Mouse (Mus musculus) hindbrain, embryonic 11.5 days (tissue): ENCODE data around the gene Ascl4. TPM values are rescaled to one million over a fixed set of nuclear protein-coding genes. Genes with fewer than 3 reads are reported as not detected.

Experiments
- ATAC-seq: fragments of 200-750 bp; cut with Nextera tagmentation; 2 replicates; pipeline ENCODE4 v1.8.0; 2017; ENCODE audit warnings: mild to moderate bottlenecking, moderate TSS enrichment, moderate library complexity; ENCODE audit not compliant: low FRiP score
- DNase-seq: peaks from one replicate; pipeline ENCODE4 v3.0.0-alpha.2; 2015; ENCODE audit warnings: low spot score
- H3K27ac ChIP-seq: fragments of 300-500 bp; sonication (generic); 2 replicates; pipeline ENCODE4 v1.5.1; 2014; ENCODE audit warnings: mild to moderate bottlenecking, low read depth, low read length
- H3K27me3 ChIP-seq: fragments of 300-500 bp; sonication (generic); 2 replicates; pipeline ENCODE4 v1.6.1; 2014; ENCODE audit warnings: mild to moderate bottlenecking, low read length, moderate library complexity, mixed read lengths; ENCODE audit not compliant: control insufficient read depth, insufficient read depth
- H3K36me3 ChIP-seq: fragments of 300-500 bp; sonication (generic); 2 replicates; pipeline ENCODE4 v1.6.1; 2014; ENCODE audit warnings: mild to moderate bottlenecking, low read length, moderate library complexity, mixed read lengths; ENCODE audit not compliant: control insufficient read depth, insufficient read depth
- H3K4me1 ChIP-seq: fragments of 300-500 bp; sonication (generic); replicated peaks from 2 replicates; pipeline ENCODE4 v1.6.1; 2014; ENCODE audit warnings: low read length, mixed read lengths; ENCODE audit not compliant: control insufficient read depth, insufficient read depth
- H3K4me2 ChIP-seq: fragments of 300-500 bp; sonication (generic); replicated peaks from 2 replicates; pipeline ENCODE4 v1.6.1; 2014; ENCODE audit warnings: mild to moderate bottlenecking, low read depth, low read length
- H3K4me3 ChIP-seq: fragments of 300-500 bp; sonication (generic); 2 replicates; pipeline ENCODE4 v1.5.1; 2014; ENCODE audit warnings: low read depth, low read length
- H3K9ac ChIP-seq: fragments of 300-500 bp; sonication (generic); 2 replicates; pipeline ENCODE4 v1.6.1; 2014; ENCODE audit warnings: low read depth, low read length
- H3K9me3 ChIP-seq: fragments of 300-500 bp; sonication (generic); 2 replicates; pipeline ENCODE4 v1.6.1; 2016; ENCODE audit warnings: low read length; ENCODE audit not compliant: control insufficient read depth
- WGBS: fragments of 180-500 bp; shearing (Covaris S2); extraction: QIAGEN DNeasy Blood & Tissue Kit; methylation state at CpG from one replicate; pipeline ENCODE4 v1.1.7; 2014; 5-methylcytosine and 5-hydroxymethylcytosine counted together
- polyA plus RNA-seq: library from polyadenylated mRNA; unstranded; fragments of >200 nt; fragmentation: Nextera tagmentation; extraction: Ambion mirVana; gene quantifications from 2 replicates; pipeline ENCODE4 v1.2.1, GENCODE M21; 2014

Ascl4 gene
- 0.31 and 0.51 TPM in 2 replicates for polyA plus RNA-seq

- WGBS = 2% methylated on average over 23 of the region's 23 CpGs
- Histone ChIP-seq H3K4me3 (peak within 1 kb of the TSS; percentile 44), H3K36me3 (no peaks in the 10 kb centered on the region), H3K9me3 (no peaks in the 10 kb centered on the region), H3K27ac (no peak within 1 kb of the TSS), H3K4me2 (peak within 1 kb of the TSS; percentile 86), H3K27me3 (0 out of 2 replicates have a peak, but pooled peaks cover 5% of the 10 kb centered on the region), H3K4me1 (no peaks in the 10 kb centered on the region; the same call in 1 of the 2 replicates), H3K9ac (peak within 1 kb of the TSS; percentile 49; the same call in 1 of the 2 replicates)
- ATAC-seq = 0 out of 2 replicates have a peak, but pooled peaks have one; percentile 17
- peak; percentile 61 for DNase-seq
These were observed at the start of gene Ascl4 for GRCm38 (mm10) chr10:85927676-85928445. Gene Ascl4, plus strand, starts transcription at chr10:85927681.

GRCm38 (mm10) chr10:85879886-85880486 lies 47.5 kb upstream of the Ascl4 start:
- no peak overlapping the region for H3K4me2 ChIP-seq
- no peak overlapping the region for H3K4me3 ChIP-seq
- no peak overlapping the region for H3K27ac ChIP-seq
- no peaks in the 10 kb centered on the region for H3K27me3 ChIP-seq
- H3K4me1 ChIP-seq = no peaks in the 10 kb centered on the region
- H3K36me3 ChIP-seq = peaks cover 3% of the 10 kb centered on the region; the same call in 1 of the 2 replicates
- ATAC-seq (no peak), DNase-seq (no peak)
- no peaks in the 10 kb centered on the region for H3K9me3 ChIP-seq
- 91% methylated on average over 8 of the region's 8 CpGs for WGBS
- H3K9ac ChIP-seq = no peak overlapping the region

- Histone ChIP-seq H3K27me3 (no peaks in the 10 kb centered on the region), H3K27ac (peak within 1 kb of the TSS; percentile 89), H3K36me3 (no peaks in the 10 kb centered on the region), H3K9ac (peak within 1 kb of the TSS; percentile 90), H3K9me3 (no peaks in the 10 kb centered on the region), H3K4me1 (peaks cover 4% of the 10 kb centered on the region; the same call in 1 of the 2 replicates), H3K4me2 (peak within 1 kb of the TSS; percentile 78), H3K4me3 (peak within 1 kb of the TSS; percentile 95)
- DNase-seq = peak; percentile 99
- peak; percentile 100 for ATAC-seq
- under 1% methylated on average over 76 of the region's 90 CpGs for WGBS
These were observed 10.8 kb upstream of the Ascl4 start, which contains the start of gene Prdm4 for GRCm38 (mm10) chr10:85916498-85917309. Gene Prdm4, minus strand, starts transcription at chr10:85917142.

DNA sequence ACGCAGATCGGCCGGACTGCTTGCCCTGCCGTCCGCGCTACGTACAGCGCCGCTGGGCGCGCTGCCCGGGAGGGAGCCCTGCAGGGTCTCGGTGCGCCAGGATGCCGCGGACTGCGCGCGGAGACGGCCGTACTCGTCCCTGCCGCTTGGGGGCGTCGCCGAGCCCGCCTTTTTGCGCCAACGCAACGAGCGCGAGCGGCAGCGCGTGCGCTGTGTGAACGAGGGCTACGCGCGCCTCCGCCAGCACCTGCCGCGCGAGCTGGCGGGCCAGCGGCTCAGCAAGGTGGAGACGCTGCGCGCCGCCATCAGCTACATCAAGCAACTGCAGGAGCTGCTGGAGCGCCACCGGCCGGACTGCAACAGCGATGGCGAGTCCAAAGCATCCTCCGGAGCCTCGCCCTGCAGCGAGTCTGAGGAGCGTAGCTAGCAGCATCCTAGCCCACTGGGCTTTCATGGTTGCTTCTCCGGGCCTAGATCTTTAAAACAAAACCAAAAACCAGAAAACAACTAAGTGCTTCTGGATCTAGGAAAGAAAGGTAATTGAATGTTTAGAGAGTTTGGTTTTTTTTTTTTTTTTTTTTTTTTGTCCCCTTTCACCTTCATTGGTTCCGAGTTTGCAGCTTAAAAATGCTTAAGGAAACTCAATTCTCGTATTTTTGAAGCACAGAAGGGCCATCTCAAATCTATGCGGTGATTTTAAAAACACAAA lies 1.2 kb downstream of the Ascl4 start:
- Histone ChIP-seq H3K27me3 (0 out of 2 replicates have a peak, but pooled peaks cover 5% of the 10 kb centered on the region), H3K4me3 (peak overlapping the region; percentile 44), H3K9ac (peak overlapping the region; percentile 49; the same call in 1 of the 2 replicates), H3K27ac (no peak overlapping the region), H3K4me2 (peak overlapping the region; percentile 86), H3K4me1 (no peaks in the 10 kb centered on the region; the same call in 1 of the 2 replicates), H3K9me3 (no peaks in the 10 kb centered on the region), H3K36me3 (no peaks in the 10 kb centered on the region)
- 1% methylated on average over 63 of the region's 63 CpGs for WGBS
- peak; percentile 86 for DNase-seq
- ATAC-seq = peak; percentile 89

DNA sequence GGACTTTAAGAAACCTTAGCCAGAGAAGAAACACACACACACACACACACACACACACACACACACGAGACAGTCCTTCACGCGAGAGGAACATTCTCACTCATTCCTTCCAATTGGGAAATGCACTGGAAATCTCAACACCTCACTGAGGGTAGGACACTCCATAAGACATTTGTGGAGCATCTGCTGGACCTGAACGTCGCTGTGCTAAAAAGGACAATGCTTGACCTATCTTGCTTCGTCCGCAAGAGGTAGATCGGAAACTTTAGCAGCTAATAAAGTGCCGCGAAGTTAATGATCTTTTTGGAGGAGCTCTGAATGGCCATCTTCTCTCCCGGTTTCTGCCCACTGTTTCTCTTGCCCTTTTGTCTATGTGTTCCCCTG lies 1.7 kb downstream of the Ascl4 start:
- no peak for ATAC-seq
- Histone ChIP-seq H3K4me1 (no peaks in the 10 kb centered on the region; the same call in 1 of the 2 replicates), H3K27me3 (0 out of 2 replicates have a peak, but pooled peaks cover 5% of the 10 kb centered on the region), H3K9ac (no peak overlapping the region), H3K27ac (no peak overlapping the region), H3K4me2 (peak overlapping the region; percentile 86), H3K36me3 (no peaks in the 10 kb centered on the region), H3K9me3 (no peaks in the 10 kb centered on the region), H3K4me3 (peak overlapping the region; percentile 44)
- peak; percentile 38 for DNase-seq
- WGBS = 55% methylated on average over 11 of the region's 11 CpGs

DNA sequence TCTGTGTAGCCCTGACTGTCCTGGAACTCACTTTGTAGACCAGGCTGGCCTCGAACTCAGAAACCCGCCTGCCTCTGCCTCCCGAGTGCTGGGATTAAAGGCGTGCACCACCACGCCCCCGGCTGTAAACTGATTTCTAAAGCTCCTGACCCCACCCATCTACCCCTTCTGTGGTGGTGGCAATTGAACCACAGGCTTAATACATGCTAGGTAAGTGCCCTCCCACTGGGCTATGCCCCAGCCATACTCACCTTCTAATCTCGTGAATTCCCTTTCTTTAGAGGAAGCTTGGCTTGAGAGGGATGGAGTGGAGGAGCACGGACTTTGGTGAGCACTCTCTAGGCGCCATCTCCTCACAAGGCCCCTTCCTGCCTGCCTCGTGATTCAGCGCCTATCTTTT lies 2.5 kb downstream of the Ascl4 start:
- Histone ChIP-seq H3K27ac (no peak overlapping the region), H3K4me2 (no peak overlapping the region), H3K4me3 (no peak overlapping the region), H3K9me3 (no peaks in the 10 kb centered on the region), H3K27me3 (0 out of 2 replicates have a peak, but pooled peaks cover 5% of the 10 kb centered on the region), H3K9ac (no peak overlapping the region), H3K36me3 (no peaks in the 10 kb centered on the region), H3K4me1 (no peaks in the 10 kb centered on the region; the same call in 1 of the 2 replicates)
- DNase-seq = no peak
- no peak for ATAC-seq
- 95% methylated on average over 11 of the region's 11 CpGs for WGBS

DNA sequence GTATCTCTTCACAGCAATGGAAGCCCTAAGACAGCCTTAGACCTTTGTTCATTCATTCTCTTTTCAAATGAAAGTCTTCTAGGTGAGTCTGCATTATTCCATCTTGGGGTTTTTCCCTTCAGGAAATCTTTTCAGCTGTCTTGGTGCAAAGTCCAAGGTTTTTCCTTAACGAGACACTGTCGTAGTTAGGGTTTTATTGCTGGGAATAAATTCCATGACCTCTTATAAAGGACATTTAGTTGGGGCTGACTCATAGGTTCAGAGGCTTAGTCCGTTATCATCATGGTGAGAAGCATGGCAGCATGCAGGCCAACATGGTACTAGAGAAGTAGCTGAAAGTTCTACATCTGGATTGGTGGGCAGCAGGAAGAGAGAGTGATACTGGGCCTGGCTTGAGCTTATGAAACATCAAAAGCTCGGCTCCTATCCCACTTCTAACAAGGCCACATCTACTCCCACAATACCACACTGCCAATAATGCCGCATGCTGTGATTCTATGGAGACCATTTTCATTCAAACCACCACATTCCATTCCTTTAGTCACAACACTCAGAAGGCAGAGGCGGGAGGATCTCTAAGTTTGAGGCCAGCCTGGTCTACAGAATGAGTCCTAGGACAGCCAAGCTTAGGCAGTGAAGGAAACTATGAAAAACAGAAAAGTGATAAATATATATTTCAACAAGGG lies 8.9 kb downstream of the Ascl4 start:
- H3K4me1 ChIP-seq = no peaks in the 10 kb centered on the region
- ATAC-seq = no peak
- H3K4me3 ChIP-seq = no peak overlapping the region
- no peak for DNase-seq
- H3K27ac ChIP-seq = no peak overlapping the region
- WGBS = 97% methylated on average over 6 of the region's 6 CpGs
- no peak overlapping the region for H3K4me2 ChIP-seq
- H3K27me3 ChIP-seq = no peaks in the 10 kb centered on the region
- H3K9me3 ChIP-seq = no peaks in the 10 kb centered on the region
- no peak overlapping the region for H3K9ac ChIP-seq
- H3K36me3 ChIP-seq = peaks cover 23% of the 10 kb centered on the region
